Mouse (Mus musculus): Measurements from ENCODE around the gene Gm10197. TPM values are rescaled to one million over a fixed set of nuclear protein-coding genes. Genes with fewer than 3 reads are reported as not detected.

Gene Gm10197
- polyA plus RNA-seq (2015; fragmentation: Nextera tagmentation; extraction: Ambion mirVana), result not detected in 2 replicates

DNA sequence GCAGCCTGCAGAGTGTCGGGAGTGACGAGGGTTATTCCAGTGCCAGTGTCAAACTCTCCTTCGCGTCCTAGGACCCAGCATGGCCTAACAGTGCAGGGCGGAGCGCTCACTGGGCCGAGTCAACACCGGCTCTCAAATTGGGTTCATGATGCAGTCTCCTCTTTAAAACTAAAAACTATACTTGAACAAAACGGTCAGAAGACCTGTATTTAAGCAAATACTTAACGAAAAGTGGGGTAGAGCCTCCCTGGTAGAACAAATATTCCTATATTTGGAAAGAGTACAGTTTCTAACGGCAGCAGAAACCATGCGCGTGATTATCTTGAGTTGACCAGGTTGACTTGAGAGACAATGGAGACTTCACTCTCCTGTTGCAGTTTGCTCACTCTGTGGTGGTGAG is at the start of gene Gm10197:
Gene Gm10197 (minus strand): TSS at position 101 of the 400 bp plus-strand sequence.
- ATAC-seq (replicated peaks; ENCODE audit: low FRiP score), result no peak

DNA sequence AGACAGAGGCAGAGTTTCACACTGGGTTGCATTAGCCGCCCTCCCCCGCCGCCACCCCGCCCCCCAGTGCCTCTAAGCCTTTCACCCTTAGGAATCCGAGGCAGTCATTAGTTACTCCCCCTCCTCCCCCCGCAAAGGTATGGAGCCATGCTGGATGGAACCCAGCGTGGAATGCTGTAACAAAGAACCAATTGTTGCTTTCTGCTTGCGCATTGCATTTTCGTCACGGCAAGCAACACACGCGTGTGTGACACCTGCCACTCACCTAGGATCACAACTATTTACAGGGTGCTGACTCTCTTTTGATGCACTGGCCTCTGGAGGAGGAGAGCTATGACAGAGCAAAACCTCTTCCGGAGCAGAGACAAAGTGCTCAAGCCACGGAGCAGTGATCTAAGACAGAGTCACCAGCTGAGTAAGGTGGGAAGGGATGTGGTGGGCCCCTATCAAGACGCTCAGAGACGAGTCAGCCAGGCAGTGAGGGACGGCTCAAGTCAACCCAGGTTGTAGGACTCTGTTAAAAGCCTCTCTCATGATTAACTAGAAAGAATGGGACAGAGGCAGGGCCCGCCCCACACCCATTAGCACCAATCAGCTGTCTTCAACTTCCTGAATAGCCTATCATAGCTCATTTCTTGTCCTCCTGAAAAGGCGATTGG is 49.5 kb upstream of the Gm10197 start:
- Histone ChIP-seq H3K36me3 (no peaks in the 10 kb centered on the region), H3K27me3 (peaks cover 7% of the 10 kb centered on the region; the same call in 1 of the 2 replicates), H3K27ac (peak overlapping the region; percentile 94), H3K4me3 (replicated peaks) (peak overlapping the region; percentile 43), H3K4me2 (peak overlapping the region; percentile 81), H3K9me3 (replicated peaks) (no peaks in the 10 kb centered on the region), H3K4me1 (peaks cover 41% of the 10 kb centered on the region), H3K9ac (peak overlapping the region; percentile 31)
- peak; percentile 94 for ATAC-seq (replicated peaks; ENCODE audit: low FRiP score)
- WGBS, result 1% methylated on average over 19 of the region's 19 CpGs

More for the DNA sequence above, at the start of gene Gm10197:
- H3K27ac ChIP-seq, result no peak within 1 kb of the TSS; the same call in 1 of the 2 replicates
- no peaks in the 10 kb centered on the region for H3K9me3 ChIP-seq (replicated peaks)
- H3K36me3 ChIP-seq, result peaks cover 42% of the 10 kb centered on the region
- WGBS, result 88% methylated on average over 13 of the region's 13 CpGs
- no peak within 1 kb of the TSS for H3K4me2 ChIP-seq
- no peak within 1 kb of the TSS for H3K4me3 ChIP-seq (replicated peaks)
- peaks cover 19% of the 10 kb centered on the region for H3K4me1 ChIP-seq
- H3K27me3 ChIP-seq, result no peaks in the 10 kb centered on the region
- no peak within 1 kb of the TSS for H3K9ac ChIP-seq

DNA sequence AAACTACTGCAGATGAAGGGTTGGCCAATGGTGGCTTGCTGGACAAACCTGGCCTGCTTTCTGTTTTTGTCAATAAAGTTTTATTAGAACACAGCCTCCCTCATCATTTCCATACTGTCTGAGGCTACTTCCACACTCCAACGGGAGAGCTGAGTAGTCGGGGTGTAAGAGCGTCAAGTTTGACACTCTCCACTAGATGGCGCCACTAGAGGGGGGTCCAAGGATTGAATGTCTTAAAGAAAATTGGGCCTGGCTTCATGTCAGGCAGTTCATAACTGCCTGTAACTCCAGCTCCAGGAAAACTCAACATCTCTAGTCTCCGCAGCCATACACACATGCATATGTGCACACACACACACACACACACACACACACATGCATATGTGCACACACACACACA is 48.3 kb upstream of the Gm10197 start:
- H3K4me1 ChIP-seq, result peaks cover 35% of the 10 kb centered on the region
- no peak overlapping the region for H3K27ac ChIP-seq
- ATAC-seq (replicated peaks; ENCODE audit: low FRiP score), result no peak
- no peak overlapping the region for H3K4me2 ChIP-seq
- 53% methylated on average over 5 of the region's 5 CpGs for WGBS
- no peak overlapping the region for H3K4me3 ChIP-seq (replicated peaks)
- H3K9me3 ChIP-seq (replicated peaks), result no peaks in the 10 kb centered on the region
- no peaks in the 10 kb centered on the region for H3K36me3 ChIP-seq
- 0 out of 2 replicates have a peak, but pooled peaks cover 7% of the 10 kb centered on the region for H3K27me3 ChIP-seq
- no peak overlapping the region for H3K9ac ChIP-seq

DNA sequence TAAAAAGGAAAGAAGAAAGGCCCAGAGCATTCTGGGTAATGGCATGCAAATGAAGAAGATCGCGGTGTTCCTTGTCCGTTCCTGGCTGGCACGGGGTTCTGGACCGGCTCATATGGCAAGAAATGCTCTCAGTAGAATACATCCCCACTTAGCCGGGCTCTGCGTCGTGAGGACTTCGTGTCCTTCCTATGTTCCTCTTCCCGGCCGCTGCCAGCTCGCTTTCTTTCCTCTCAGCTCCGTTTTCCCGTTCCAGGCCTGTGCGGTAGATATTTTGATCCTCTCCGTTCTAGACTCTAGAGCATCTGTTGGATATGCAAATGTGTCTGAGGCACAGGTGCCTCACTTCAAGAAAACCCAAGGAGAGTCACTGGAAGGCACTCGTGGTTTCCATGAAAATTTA is 43.6 kb upstream of the Gm10197 start:
- no peaks in the 10 kb centered on the region for H3K36me3 ChIP-seq

DNA sequence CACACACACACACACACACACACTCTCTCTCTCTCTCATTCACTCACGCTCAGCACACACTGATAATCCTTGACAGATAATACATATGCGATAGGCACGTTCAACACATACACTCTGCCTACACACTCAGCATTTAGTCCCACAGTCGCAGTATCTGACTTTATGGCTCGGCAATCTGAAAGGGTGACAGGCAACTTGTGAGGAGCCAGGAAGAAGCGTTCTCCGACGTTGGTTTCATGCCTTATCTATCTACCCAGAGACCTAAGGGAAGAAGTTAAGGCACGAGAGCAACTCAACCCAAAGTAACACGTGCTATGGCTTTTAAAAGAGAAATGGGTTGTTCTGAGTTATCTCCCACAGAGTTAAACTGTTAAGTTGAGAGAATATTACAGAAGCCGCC is 43.1 kb upstream of the Gm10197 start:
- Histone ChIP-seq H3K27ac (peak overlapping the region; percentile 65), H3K9ac (no peak overlapping the region), H3K36me3 (no peaks in the 10 kb centered on the region), H3K9me3 (replicated peaks) (no peaks in the 10 kb centered on the region), H3K4me3 (replicated peaks) (no peak overlapping the region), H3K4me1 (peaks cover 46% of the 10 kb centered on the region), H3K4me2 (no peak overlapping the region), H3K27me3 (0 out of 2 replicates have a peak, but pooled peaks cover 7% of the 10 kb centered on the region)
- WGBS, result 80% methylated on average over 11 of the region's 11 CpGs
- ATAC-seq (replicated peaks; ENCODE audit: low FRiP score), result no peak

More for the DNA sequence above, 43.6 kb upstream of the Gm10197 start:
- H3K27me3 ChIP-seq, result 0 out of 2 replicates have a peak, but pooled peaks cover 7% of the 10 kb centered on the region
- no peak overlapping the region for H3K4me2 ChIP-seq
- no peak overlapping the region for H3K9ac ChIP-seq
- no peak overlapping the region for H3K27ac ChIP-seq
- no peaks in the 10 kb centered on the region for H3K9me3 ChIP-seq (replicated peaks)
- WGBS, result 86% methylated on average over 17 of the region's 17 CpGs
- no peak overlapping the region for H3K4me3 ChIP-seq (replicated peaks)
- ATAC-seq (replicated peaks; ENCODE audit: low FRiP score), result no peak
- H3K4me1 ChIP-seq, result peaks cover 40% of the 10 kb centered on the region

DNA sequence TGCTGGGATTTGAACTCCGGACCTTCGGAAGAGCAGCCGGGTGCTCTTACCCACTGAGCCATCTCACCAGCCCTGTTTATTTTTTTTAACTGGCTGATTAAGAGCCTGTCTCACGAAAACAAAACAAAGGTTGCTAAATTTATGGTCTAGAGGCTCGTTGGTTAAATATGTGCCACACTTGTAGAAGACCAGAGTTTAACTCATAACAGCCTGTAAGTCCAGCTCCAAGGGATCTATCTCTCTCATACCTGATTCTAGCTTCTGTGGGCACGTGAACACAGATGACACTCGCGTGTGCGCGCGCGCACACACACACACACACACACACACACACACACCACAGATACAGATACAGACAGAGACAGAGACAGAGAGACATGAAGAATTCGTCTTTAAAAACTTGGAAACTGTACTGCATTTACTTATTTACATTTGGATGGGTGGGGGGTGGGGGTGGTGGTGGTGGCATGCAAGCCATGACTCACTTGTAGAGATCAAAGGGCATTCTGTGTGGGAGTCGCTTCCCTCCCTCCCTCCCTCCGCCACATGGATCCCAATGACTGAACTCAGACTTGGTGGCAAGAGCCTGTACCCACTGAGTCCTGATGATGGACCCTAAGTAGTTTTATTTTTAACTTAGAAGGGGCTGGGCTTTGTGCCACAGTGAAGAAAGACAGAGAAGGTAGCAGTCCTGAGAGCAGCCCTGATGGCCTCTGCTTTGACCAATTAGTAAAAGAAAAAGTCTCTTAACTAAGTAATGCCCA is 42.2 kb upstream of the Gm10197 start:
- H3K36me3 ChIP-seq, result no peaks in the 10 kb centered on the region
- peak overlapping the region; percentile 65 for H3K27ac ChIP-seq
- H3K4me3 ChIP-seq (replicated peaks), result no peak overlapping the region
- H3K4me1 ChIP-seq, result peaks cover 49% of the 10 kb centered on the region
- no peaks in the 10 kb centered on the region for H3K9me3 ChIP-seq (replicated peaks)
- no peak overlapping the region for H3K9ac ChIP-seq
- no peak overlapping the region for H3K4me2 ChIP-seq
- peak; percentile 79 for ATAC-seq (replicated peaks; ENCODE audit: low FRiP score)
- 0 out of 2 replicates have a peak, but pooled peaks cover 7% of the 10 kb centered on the region for H3K27me3 ChIP-seq
- 46% methylated on average over 15 of the region's 15 CpGs for WGBS

DNA sequence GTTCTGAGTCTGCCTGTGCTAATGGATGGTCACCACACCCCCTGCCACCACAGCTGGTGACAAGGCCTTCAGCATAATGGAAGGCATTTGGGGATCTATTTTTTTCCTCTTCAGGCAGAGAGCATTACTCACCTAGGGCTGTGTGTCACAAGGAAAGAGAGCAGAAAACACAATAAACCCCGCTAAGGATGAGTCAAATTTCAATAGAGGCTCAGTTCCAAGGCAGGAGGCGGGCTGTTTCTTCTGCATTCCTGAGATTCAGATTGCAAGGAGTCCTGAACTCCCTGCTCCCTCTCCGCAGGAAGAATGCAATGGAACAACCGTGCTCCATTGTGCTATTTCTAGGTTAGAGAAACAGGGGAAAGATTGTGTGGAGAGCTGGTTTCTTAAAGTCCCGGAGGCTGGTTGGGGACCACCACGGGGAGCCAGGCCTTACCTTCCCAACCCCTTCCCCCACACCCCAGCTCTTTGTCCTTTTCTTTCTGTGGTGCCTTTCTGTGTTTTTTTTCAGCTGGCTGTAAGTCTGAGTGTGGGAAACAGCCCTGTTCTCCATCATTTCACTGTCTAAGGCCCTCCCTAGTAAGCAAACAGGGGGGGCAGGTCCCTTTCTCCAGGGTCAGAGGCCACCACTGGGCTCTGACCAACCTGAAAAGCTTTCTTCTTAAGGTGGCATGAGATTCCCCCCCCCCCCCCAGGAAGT is 40.7 kb upstream of the Gm10197 start:
- ATAC-seq (replicated peaks; ENCODE audit: low FRiP score), result peak; percentile 59
- no peaks in the 10 kb centered on the region for H3K36me3 ChIP-seq
- H3K4me2 ChIP-seq, result 0 out of 2 replicates have a peak overlapping the region, but pooled peaks have one; percentile 16
- 9% methylated on average over 6 of the region's 6 CpGs for WGBS
- H3K9ac ChIP-seq, result no peak overlapping the region
- peaks cover 49% of the 10 kb centered on the region for H3K4me1 ChIP-seq
- no peaks in the 10 kb centered on the region for H3K9me3 ChIP-seq (replicated peaks)
- H3K27me3 ChIP-seq, result 0 out of 2 replicates have a peak, but pooled peaks cover 2% of the 10 kb centered on the region
- H3K27ac ChIP-seq, result peak overlapping the region; percentile 93
- no peak overlapping the region for H3K4me3 ChIP-seq (replicated peaks)

DNA sequence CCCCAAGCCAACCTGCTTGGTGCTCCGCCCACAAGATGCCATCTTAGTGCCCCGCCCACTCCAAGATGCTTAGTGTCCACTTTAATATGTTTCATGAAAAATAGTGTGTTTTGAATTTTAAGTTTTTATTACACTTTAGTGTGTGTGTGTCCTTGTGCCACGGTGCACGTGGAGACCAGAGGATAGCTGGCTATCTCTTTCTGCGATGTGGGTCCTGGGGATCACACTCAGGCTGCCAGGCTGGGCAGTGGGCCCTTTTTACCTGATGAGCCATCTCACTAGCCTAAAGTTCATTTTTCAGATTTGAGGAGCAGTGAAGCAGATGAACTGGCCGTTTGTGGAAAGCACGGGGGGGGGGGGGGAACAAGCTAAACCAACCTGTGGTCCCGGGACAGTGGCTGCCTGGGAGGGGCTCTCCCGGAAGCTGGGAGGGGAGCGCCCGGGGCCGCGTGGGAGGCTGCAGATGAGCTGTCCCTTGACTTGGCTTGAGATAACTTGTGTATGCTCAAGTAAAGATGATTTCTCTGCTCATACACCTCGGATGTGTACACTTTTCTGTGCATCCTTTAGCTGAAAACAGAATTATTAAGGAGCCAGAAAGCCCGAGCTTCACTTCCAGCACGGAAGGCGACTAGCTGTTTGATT is 38.2 kb upstream of the Gm10197 start:
- Histone ChIP-seq H3K27ac (peak overlapping the region; percentile 37; the same call in 1 of the 2 replicates), H3K36me3 (no peaks in the 10 kb centered on the region), H3K9ac (no peak overlapping the region), H3K9me3 (replicated peaks) (no peaks in the 10 kb centered on the region), H3K4me2 (peak overlapping the region; percentile 19; the same call in 1 of the 2 replicates), H3K27me3 (no peaks in the 10 kb centered on the region), H3K4me3 (replicated peaks) (no peak overlapping the region), H3K4me1 (peaks cover 49% of the 10 kb centered on the region)
- 41% methylated on average over 17 of the region's 17 CpGs for WGBS
- ATAC-seq (replicated peaks; ENCODE audit: low FRiP score), result no peak

DNA sequence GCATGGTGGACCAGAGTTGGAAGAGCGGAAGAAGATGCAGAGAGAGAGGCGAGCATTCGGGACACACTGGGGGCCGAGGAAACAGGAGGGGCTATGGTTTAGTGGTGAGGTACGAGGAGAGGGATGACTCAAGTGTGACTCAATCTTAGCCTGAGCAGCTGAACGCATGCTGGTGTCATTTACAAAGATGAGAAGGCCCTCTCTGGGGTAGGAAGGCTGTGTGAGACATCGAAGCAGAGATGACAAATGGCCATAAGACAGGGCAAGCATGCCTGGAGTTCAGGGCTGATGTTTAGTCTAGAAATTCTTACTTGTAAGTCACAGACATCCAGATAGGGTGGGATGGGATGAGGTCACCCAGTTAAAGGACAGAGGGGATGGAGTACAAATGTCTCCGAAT is 36.8 kb upstream of the Gm10197 start:
- no peaks in the 10 kb centered on the region for H3K36me3 ChIP-seq
- 77% methylated on average over 8 of the region's 8 CpGs for WGBS
- no peak overlapping the region for H3K9ac ChIP-seq
- no peak for ATAC-seq (replicated peaks; ENCODE audit: low FRiP score)
- no peak overlapping the region for H3K27ac ChIP-seq
- H3K4me2 ChIP-seq, result no peak overlapping the region
- peaks cover 41% of the 10 kb centered on the region for H3K4me1 ChIP-seq
- H3K4me3 ChIP-seq (replicated peaks), result no peak overlapping the region
- no peaks in the 10 kb centered on the region for H3K27me3 ChIP-seq
- H3K9me3 ChIP-seq (replicated peaks), result no peaks in the 10 kb centered on the region

DNA sequence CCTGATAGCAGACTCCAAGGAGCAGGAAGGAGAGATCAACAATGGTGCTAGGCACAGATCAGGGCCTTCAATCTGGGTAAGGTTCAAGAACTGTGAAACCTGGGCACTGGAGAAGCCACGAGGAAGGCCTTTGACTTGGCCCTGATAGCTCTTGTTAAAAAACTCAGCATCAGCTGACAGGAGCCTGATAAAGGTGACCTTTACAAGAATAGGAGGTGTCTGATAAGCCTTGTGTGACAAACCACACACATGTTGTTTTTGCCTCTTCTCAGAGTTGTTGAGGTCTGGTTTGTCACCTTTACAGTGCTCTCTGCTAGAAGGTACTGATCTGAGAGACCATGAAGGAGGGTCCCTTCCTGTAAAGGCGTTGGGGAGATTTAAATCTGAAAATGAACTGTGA is 35.8 kb upstream of the Gm10197 start:
- Histone ChIP-seq H3K4me1 (peaks cover 34% of the 10 kb centered on the region), H3K36me3 (no peaks in the 10 kb centered on the region), H3K9me3 (replicated peaks) (no peaks in the 10 kb centered on the region), H3K9ac (no peak overlapping the region), H3K4me3 (replicated peaks) (no peak overlapping the region), H3K4me2 (no peak overlapping the region), H3K27me3 (no peaks in the 10 kb centered on the region), H3K27ac (no peak overlapping the region)
- 83% methylated on average over 2 of the region's 2 CpGs for WGBS
- no peak for ATAC-seq (replicated peaks; ENCODE audit: low FRiP score)

DNA sequence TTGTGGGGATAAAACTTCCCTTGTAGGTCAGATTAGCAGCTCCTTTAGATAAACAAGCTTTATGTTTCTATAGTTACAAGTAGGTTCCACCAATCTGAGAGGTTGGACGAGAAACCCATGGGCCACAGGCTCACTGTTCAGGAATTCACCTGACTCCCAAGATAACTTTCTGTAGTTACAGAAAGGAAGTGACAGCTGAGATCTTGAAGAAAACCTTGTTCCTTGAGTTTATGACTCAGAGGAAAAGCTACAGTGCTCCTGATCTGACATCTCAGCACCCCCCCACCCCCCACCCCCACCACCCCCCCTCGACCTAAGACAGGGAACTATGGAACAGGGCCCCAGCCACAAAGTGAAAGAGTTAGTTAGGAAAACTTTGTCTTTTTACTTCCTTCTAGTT is 34.2 kb upstream of the Gm10197 start:
- Histone ChIP-seq H3K9ac (no peak overlapping the region), H3K36me3 (no peaks in the 10 kb centered on the region), H3K9me3 (replicated peaks) (no peaks in the 10 kb centered on the region), H3K27ac (no peak overlapping the region), H3K4me1 (peaks cover 19% of the 10 kb centered on the region), H3K4me3 (replicated peaks) (no peak overlapping the region), H3K27me3 (no peaks in the 10 kb centered on the region), H3K4me2 (no peak overlapping the region)
- no peak for ATAC-seq (replicated peaks; ENCODE audit: low FRiP score)
- 48% methylated on average over 2 of the region's 2 CpGs for WGBS
